Mouse (Mus musculus): ENCODE data around the gene Rad51b. TPM values are rescaled to one million over a fixed set of nuclear protein-coding genes. Genes with fewer than 3 reads are reported as not detected.

Rad51b gene
- total RNA-seq (2021), result under 1 TPM; 0.33 to 0.46 TPM
- long read RNA-seq, experiment 1, result 0 reads
- long read RNA-seq, experiment 2, partial matches to known transcripts, result 0 of 2 reads
- long read RNA-seq, experiment 2, other reads (novel, unspliced or antisense), result 2 of 2 reads

DNA sequence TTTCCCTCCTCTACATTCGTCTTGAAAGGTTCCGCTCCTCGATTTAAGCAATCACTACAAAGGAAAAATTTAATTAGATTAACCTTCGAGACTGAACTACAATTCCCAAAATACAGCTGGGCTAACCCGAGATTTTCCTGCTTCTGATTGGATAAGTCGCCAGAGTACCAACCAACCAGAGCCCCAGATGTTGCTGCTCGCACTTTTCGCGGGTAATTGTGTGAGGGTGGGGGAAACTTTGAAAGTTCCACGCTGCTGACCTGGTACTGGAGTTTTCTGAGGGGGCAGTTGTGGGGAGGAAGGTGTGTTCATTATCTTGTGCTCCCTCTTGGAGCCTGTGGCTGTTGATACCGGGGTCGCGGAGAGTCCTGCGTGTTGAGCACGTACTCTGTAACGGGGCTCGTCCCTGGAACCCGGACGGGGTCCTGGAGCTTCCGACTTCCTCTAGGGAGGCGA, at the start of gene Rad51b:
TSS of gene Rad51b (plus strand) at position 162 of the 456 bp plus-strand sequence.
- DNase-seq (ENCODE audit: low spot score in 2 of 2), result peak; percentile 43 to 88

GRCm38 (mm10) chr12:79248110-79248509, 49.0 kb upstream of the Rad51b start:
- DNase-seq (ENCODE audit: low spot score in 2 of 2), result no peak

- no peak for DNase-seq (ENCODE audit: low spot score in 2 of 2)
These were observed 43.6 kb upstream of the Rad51b start for GRCm38 (mm10) chr12:79253294-79254053.

DNA sequence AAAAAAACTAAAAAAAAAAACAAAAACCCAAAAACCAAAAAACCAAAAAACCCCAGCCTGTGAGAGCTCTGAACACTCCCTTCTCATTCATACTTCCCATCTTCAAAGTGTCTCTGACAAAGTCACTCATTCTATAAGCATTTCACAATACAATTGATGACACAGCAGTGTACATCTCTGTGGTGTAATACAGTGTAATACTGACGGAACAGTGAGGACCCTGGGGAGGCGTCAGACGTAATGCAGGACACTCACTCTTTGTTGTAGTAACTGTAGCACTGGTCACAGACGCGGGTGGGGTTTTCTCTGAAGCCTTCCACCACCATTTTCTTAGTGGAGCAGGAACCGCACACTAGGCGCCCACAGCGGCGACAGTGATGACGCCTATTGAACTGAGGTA, 42.1 kb upstream of the Rad51b start:
- DNase-seq (ENCODE audit: low spot score in 2 of 2), result no peak

GRCm38 (mm10) chr12:79260154-79260553, 36.9 kb upstream of the Rad51b start:
- no peak for DNase-seq (ENCODE audit: low spot score in 2 of 2)

DNA sequence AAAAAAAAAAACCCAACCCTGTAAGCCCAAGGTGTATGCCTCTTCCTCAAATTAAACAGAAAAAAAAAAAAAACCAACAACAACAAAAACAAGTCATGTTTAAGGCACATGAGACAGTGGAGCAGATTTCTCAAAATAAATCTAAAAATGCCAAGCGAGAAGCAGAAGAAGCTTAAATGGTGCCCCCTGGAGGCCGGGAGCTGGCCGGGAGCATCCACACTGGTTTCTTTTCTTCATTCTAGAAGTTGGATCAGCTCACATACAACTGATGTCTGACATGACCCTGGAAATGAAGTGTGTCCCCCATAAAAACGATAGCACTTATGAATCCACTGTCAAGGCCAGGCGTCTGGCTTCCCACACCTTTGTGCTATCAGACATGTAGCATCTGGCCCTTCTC, 36.0 kb upstream of the Rad51b start:
- peak; percentile 10 to 16 for DNase-seq (ENCODE audit: low spot score in 2 of 2)

DNA sequence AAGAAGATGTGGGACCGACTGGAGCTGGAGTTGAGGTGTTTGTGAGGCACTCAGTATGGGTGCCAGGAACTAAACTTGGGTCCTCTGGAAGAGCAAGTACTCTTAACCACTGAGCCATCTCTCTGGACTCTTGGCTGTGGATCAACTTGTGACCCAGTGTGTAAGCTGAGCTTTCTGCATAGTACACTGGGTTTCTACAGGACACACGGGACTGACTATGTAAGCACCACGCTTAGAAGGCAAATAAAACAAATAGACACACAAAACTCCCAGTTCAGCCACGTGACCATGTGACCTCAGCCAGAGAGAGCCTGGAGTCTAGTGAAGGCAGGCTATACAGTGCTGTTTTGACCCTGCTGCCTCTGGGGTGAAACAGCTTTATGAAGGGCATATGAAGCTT, 24.5 kb upstream of the Rad51b start:
- no peak for DNase-seq (ENCODE audit: low spot score in 2 of 2)

- no peak for DNase-seq (ENCODE audit: low spot score in 2 of 2)
These were observed 17.5 kb upstream of the Rad51b start for GRCm38 (mm10) chr12:79279513-79280115.

GRCm38 (mm10) chr12:79282595-79282994, 14.5 kb upstream of the Rad51b start:
- DNase-seq (ENCODE audit: low spot score in 2 of 2), result no peak

DNA sequence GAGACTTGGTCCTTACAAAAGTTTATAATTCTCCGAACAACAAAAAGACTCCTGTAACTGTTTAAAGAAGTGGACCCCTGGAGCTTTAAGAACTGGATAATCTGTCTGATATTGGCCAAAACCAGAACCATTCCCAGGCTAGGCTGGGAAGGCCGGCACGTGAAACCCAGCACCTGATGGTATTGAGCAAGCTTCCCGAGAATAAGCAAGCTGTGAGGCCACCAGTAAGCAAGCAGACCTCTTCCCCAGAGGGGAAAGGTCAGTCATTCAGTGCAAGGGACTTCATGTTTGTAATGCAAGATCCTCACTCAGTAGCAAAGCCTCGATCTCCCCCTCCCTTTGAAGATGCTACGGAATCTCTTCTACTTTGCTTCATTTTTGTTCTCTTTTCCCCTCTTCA, 4.2 kb upstream of the Rad51b start:
- DNase-seq (ENCODE audit: low spot score in 2 of 2), result no peak

DNA sequence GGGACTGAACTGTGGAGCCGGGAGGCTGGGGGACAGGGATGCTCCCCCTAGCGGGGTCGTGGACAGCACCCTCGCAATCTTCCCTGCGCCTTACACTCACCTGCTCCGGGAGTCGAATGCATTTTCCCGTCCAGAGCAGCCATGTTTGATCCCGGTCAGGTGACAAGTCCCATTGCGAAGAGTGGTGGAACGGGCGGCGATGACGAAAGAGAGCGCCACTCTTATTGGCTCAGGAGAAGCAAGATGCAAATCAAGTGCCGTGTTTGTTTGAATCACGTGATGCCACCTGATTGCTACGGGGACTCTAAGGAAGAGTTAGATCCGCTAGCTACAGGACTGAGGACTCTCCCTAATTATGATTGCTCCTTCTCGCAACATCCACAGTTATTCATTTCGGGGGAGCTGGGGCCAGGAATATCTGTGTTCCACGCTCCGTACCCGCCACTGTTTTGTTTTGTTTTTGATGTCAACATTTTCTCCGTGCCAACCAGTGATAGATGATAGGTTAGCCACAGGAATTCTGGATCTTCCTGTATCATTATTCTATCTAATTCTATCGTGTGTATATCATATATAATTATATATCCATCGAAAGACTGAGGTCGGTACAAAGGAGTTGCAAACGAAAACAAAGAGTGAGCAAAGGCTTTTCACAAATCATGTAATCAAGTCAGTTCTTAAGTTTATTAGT, 811 bp upstream of the Rad51b start, which contains the start of gene Zfyve26:
TSS of gene Zfyve26 (minus strand) at position 179 of the 691 bp plus-strand sequence.
- peak; percentile 86 to 96 for DNase-seq (ENCODE audit: low spot score in 2 of 2)

DNA sequence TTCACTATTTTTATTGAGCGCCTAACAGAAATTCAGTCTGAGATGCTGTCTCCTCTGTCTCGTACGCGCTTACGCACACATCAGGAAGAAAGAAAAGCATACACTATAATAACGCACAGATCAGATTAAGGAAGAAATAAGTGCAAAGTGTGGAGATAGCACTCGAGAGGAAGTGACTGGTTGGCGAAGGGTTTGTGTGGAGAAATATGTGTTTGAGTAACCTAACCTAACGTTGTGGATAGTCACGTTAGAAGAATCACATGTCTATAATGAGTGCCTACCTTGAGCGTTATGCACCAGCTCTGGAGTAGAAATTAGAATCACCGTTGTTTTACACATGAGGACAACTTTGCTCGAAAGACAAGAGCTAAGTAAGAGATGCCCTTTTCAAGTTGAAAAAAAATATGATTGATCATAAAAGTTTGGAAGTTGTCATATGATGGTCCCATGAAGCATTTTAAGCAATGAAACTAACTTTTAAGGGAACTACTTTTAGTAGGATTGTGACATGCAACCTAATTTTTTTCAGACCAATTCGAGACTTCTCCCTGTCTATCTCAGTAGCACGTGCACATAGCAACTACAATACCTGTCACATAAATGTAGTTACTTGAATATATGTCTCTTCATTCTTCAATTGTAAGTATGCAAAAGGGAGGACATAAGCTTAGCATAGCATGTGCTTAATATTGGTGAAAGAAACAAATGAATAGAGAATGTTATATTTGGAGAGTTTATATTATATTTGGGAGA, 978 bp downstream of the Rad51b start:
- no peak for DNase-seq (ENCODE audit: low spot score in 2 of 2)

GRCm38 (mm10) chr12:79301802-79302201, 4.7 kb downstream of the Rad51b start:
- DNase-seq (ENCODE audit: low spot score in 2 of 2), result no peak

DNA sequence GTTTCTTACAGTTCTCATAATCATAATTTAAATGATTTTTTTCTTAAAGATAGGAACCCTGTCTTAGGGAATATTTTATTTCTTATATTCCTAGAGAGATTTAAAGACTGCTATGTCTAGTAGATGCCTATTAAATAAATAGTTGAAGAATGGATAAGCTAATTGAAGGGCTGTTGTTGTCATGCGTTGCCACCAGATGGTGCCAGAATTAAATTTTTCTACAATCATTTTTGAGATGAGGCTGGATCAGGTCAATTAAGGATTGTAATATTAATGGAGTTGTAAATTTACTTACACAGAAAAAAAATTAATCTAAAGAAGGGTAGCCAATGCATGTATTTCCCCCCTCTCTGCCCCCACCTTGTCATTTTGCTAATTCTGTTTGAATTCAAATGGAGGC, 8.0 kb downstream of the Rad51b start:
- DNase-seq (ENCODE audit: low spot score in 2 of 2), result peak in 1 of 2 experiments; percentile 26

DNA sequence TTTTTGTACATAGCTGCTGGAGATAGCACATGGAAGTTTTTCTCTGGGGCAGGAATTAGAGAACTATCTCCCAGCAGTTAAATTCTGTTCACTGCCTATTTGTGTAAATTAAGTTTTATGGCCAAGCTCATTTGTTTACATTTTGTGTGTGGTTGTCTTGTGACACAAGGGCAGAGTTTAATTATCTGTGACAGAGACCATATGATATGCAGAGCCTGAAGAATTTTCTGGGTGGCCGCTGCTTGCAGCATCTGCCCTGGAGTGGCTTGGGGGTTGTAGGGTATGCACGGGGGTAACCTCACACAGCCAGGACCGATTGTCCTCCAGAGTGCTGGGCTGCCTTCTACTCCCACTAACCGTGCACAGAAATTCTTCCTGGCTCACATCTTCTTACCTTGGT, 8.9 kb downstream of the Rad51b start:
- no peak for DNase-seq (ENCODE audit: low spot score in 2 of 2)

DNA sequence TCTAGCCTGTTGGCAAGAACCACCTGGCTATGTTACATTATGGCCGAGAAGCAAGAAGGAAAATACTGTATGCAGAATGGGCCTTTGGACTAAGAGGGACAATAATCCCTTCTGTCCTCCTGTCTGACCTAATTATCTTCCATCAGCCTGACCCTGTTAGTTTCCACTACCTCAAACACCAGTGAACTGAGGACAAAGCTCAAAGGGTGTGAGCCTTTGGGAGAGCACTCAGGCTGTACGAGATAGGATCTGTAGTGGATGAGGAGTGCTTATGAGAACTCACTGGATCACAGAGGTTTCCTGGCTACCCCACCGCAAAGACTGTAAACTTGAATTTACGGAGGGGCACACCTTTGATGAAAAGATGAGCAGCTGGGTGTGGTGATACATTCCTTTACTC, 16.6 kb downstream of the Rad51b start:
- DNase-seq (ENCODE audit: low spot score in 2 of 2), result no peak

- no peak for DNase-seq (ENCODE audit: low spot score in 2 of 2)
These were observed 20.3 kb downstream of the Rad51b start for GRCm38 (mm10) chr12:79317339-79317738.

GRCm38 (mm10) chr12:79320895-79321294, 23.8 kb downstream of the Rad51b start:
- no peak for DNase-seq (ENCODE audit: low spot score in 2 of 2)

GRCm38 (mm10) chr12:79322539-79322938, 25.5 kb downstream of the Rad51b start:
- DNase-seq (ENCODE audit: low spot score in 2 of 2), result peak in 1 of 2 experiments; percentile 22

DNA sequence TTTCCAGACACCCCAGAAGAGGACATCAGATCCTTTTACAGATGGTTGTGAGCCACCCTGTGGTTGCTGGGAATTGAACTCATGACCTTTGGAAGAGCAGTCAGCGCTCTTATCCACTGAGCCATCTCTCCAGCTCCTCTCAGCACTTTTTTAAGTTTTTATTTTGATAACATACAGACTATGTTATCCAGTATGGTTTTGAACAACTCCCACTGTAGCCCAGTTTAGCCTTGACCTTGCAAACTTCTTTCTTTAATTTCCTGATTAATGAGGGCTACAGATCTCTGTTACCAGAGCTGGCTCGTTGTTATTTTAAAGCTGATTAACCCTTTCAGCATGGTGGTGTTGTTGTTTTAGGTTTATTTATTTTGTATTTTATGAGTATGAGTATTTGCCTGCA, 29.2 kb downstream of the Rad51b start:
- DNase-seq (ENCODE audit: low spot score in 2 of 2), result no peak

DNA sequence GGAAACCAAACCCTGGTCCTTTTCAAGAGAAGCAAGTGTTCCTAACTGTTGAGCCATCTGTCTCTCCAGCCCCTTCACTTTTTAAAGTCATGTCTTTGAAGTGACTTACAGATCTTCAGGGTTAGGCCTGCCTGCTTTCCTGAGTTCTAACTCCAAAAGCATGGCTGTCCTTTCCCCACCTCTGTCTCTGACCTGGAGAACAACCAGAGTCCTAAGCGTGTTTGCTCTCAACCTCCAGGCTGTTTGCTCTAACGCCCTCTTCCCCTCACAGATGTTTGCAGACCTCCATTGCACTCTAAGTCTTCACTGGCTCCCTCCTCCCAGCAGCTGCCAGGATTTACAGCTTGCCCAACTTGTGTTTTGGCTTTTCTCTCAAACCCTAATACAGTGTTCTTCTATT, 29.7 kb downstream of the Rad51b start:
- no peak for DNase-seq (ENCODE audit: low spot score in 2 of 2)
